Mouse (Mus musculus): Measurements from ENCODE around the gene Dusp12.

The Dusp12 gene

GRCm38 (mm10) chr1:170862435-170862717, 23.0 kb downstream of the Dusp12 start:
- DNase-seq (ENCODE audit: low read depth, low spot score): no peak

GRCm38 (mm10) chr1:170861671-170862434, 23.5 kb downstream of the Dusp12 start:
- no peak for DNase-seq (ENCODE audit: low read depth, low spot score)

- DNase-seq (ENCODE audit: low read depth, low spot score): no peak
Measured at GRCm38 (mm10) chr1:170858872-170859271, 26.5 kb downstream of the Dusp12 start.

GRCm38 (mm10) chr1:170857369-170857768, 28.0 kb downstream of the Dusp12 start:
- no peak for DNase-seq (ENCODE audit: low read depth, low spot score)

- no peak for DNase-seq (ENCODE audit: low read depth, low spot score)
Measured at GRCm38 (mm10) chr1:170855056-170855760, 30.1 kb downstream of the Dusp12 start.

- peak; percentile 87 for DNase-seq (ENCODE audit: low read depth, low spot score)
Measured at GRCm38 (mm10) chr1:170853604-170854003, 31.7 kb downstream of the Dusp12 start.

- no peak for DNase-seq (ENCODE audit: low read depth, low spot score)
Measured at GRCm38 (mm10) chr1:170850637-170851624, 34.4 kb downstream of the Dusp12 start.

GRCm38 (mm10) chr1:170850007-170850406, 35.3 kb downstream of the Dusp12 start:
- no peak for DNase-seq (ENCODE audit: low read depth, low spot score)

GRCm38 (mm10) chr1:170845448-170846307, 39.7 kb downstream of the Dusp12 start:
- DNase-seq (ENCODE audit: low read depth, low spot score): no peak

GRCm38 (mm10) chr1:170844380-170844779, 41.0 kb downstream of the Dusp12 start:
- peak; percentile 33 for DNase-seq (ENCODE audit: low read depth, low spot score)

GRCm38 (mm10) chr1:170839685-170840084, 45.7 kb downstream of the Dusp12 start:
- peak; percentile 72 for DNase-seq (ENCODE audit: low read depth, low spot score)

- DNase-seq (ENCODE audit: low read depth, low spot score): no peak
Measured at GRCm38 (mm10) chr1:170834756-170835155, 50.6 kb downstream of the Dusp12 start.

GRCm38 (mm10) chr1:170829781-170830180, 55.6 kb downstream of the Dusp12 start:
- DNase-seq (ENCODE audit: low read depth, low spot score): peak; percentile 55

- peak; percentile 55 for DNase-seq (ENCODE audit: low read depth, low spot score)
Measured at GRCm38 (mm10) chr1:170829344-170829743, 56.0 kb downstream of the Dusp12 start.

Measured in 3T3-L1 (cell line).